Mouse (Mus musculus) brain, embryonic 14.5 days (tissue): ENCODE results near the gene Wdr70. TPM values are rescaled to one million over a fixed set of nuclear protein-coding genes. Genes with fewer than 3 reads are reported as not detected.

Experiments
- DNase-seq: peaks from one replicate; pipeline ENCODE4 v3.0.0-alpha.2; 2011; ENCODE audit warnings: low read depth
- CTCF ChIP-seq: fragments of 200-500 bp; IDR thresholded peaks from 2 replicates; pipeline ENCODE4 v1.5.1; 2012; ENCODE audit warnings: inconsistent platforms, mild to moderate bottlenecking, moderate library complexity, borderline replicate concordance; ENCODE audit not compliant: insufficient read depth, insufficient read length; ENCODE audit errors: extremely low read depth
- POLR2A ChIP-seq: fragments of 200-500 bp; IDR thresholded peaks from 2 replicates; pipeline ENCODE4 v1.6.1; 2012; ENCODE audit warnings: mild to moderate bottlenecking, inconsistent platforms, borderline replicate concordance; ENCODE audit not compliant: poor library complexity, insufficient read depth, insufficient read length, severe bottlenecking; ENCODE audit errors: extremely low read depth
- polyA plus RNA-seq: library from polyadenylated mRNA; depleted of rRNA; stranded (reverse); fragments of >200 nt; gene quantifications from 2 replicates; pipeline ENCODE4 v1.2.3, GENCODE M21; 2012

Gene Wdr70
- polyA plus RNA-seq, 1 experiment: 38.7 TPM

GRCm38 (mm10) chr15:7922291-7923037 lies 176.5 kb downstream of the Wdr70 start:
- peak; percentile 31 for DNase-seq
- no peak for TF ChIP-seq CTCF
- TF ChIP-seq POLR2A: no peak

- DNase-seq: no peak
- TF ChIP-seq CTCF: no peak
- TF ChIP-seq POLR2A: no peak
Observed at GRCm38 (mm10) chr15:7921124-7921523, 177.9 kb downstream of the Wdr70 start.

GRCm38 (mm10) chr15:7906491-7907035 lies 192.4 kb downstream of the Wdr70 start:
- TF ChIP-seq CTCF: no peak
- no peak for TF ChIP-seq POLR2A
- DNase-seq: peak; percentile 51

DNA sequence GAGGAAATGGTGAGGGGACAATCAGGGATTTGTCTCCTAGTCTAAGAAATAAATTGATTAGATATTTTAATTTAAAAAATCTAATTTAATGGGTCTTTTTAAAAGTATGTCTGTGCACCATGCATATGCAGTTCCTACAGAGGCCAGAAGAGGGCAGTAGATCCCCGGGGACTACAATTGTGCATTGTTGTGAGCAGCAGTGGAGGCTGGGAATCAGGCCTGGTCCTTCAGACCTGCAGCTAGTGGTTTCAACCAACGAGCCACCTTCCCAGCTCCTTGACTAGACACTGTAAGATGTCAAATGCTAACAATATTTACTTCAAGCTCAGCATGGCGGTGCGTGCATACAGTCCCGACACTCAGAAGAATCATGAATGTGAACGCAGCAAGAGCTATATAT lies 199.7 kb downstream of the Wdr70 start:
- no peak for DNase-seq
- TF ChIP-seq POLR2A: no peak
- TF ChIP-seq CTCF: peak; percentile 24; the same call in 1 of the 2 replicates

DNA sequence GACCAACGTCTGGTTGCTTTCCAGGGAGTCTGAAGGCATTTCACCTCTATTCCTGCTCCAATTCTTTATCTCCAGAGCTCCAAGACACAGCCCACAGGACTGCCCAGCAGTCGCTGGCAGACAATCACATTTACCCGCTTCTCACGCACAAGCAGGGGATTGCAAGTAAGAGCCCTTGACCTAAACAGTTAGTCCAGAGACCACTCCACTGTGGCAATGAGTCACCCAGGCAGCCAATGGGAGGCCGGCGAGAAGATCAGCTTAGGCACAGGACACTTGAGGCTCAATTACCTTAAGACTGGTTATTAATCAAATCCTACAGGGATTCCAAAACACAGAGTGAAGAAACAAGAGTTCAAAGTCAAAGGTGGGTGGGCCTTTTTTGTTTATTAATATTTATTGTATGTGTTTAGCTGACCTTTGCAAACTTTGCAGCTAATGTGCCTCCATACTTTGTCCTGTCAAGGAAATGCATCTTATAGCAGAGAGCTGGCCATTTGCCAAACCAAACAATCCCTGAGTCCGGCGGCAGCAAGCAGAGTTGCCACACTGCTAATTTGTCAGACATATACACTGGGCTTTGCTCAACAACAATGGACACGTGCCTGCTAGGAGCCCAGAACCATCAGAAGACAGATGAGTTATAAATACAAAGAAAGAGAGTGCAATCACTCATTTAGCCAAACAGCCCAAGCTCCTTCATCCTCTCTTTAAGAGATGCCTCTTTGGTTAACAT lies 207.3 kb downstream of the Wdr70 start:
- peak; percentile 46 for DNase-seq
- TF ChIP-seq CTCF: no peak

- DNase-seq: no peak
- TF ChIP-seq POLR2A (no peak), CTCF (no peak)
Observed at GRCm38 (mm10) chr15:7890286-7890685, 208.7 kb downstream of the Wdr70 start.

GRCm38 (mm10) chr15:7889362-7889674 lies 209.7 kb downstream of the Wdr70 start:
- DNase-seq: no peak
- no peak for TF ChIP-seq POLR2A
- TF ChIP-seq CTCF: no peak

GRCm38 (mm10) chr15:7888617-7889361 lies 210.2 kb downstream of the Wdr70 start:
- peak; percentile 47 for DNase-seq
- TF ChIP-seq POLR2A (no peak), CTCF (no peak)

DNA sequence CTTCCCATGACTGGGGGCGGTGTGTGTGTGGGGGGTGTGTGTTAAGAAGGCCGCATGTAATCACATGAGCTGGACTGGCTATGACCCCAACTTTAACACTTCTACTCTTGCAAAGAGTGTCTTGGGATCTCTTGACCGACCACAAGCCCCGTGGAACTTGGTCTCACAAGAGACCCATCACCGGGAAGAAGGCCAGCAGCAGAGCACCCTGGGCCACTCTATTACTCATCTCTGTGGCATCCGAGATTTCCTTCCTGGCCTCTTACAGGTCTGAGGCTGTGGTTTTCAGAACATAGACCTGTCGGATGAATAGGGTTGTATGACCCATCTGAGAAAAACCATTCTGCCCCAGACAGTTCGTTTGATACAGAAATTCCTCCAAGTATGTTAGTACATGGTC lies 212.4 kb downstream of the Wdr70 start:
- DNase-seq: no peak
- TF ChIP-seq POLR2A (no peak), CTCF (no peak)

- TF ChIP-seq POLR2A (no peak), CTCF (no peak)
- no peak for DNase-seq
Observed at GRCm38 (mm10) chr15:7885106-7885505, 213.9 kb downstream of the Wdr70 start.

DNA sequence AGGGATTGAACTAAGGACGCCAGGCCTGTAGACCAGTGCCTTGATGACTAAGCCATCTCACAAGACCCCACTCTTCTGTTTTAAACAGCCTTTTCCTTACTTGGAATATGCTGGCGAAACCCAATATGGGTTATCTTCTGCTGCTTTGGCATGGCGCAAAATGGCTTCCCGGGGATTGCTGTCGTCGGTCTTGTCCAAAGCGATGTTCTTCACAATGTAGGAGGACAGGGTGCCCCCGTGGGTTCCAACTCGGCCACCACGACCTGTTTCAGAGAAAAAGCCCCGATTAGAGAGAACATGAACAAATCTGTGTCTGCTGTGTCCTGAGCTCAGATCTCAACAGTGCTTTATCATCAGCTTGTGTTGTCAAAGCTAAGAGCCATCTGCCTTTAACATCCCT lies 214.8 kb downstream of the Wdr70 start:
- no peak for DNase-seq

DNA sequence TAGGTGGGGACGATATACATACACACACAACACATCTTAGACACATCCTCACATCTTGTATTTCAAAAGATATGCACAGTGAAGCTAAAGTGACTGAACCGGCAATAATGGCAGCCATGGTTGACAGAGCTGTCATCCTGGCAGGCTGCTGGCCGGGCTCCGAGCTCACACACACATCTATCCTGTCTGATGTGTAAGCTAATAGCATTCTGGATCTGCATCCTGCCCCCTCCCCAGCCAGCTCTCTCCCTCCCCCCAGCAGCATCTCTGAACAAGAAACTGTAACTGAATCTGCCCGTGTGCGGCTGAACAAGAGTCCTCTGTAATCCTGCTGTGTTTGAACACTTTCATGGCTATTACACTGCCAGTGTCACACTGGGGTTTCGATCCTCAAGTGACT lies 219.1 kb downstream of the Wdr70 start:
- no peak for TF ChIP-seq POLR2A
- no peak for TF ChIP-seq CTCF
- DNase-seq: peak; percentile 33

More for the DNA sequence above, 214.8 kb downstream of the Wdr70 start:
- TF ChIP-seq CTCF (no peak), POLR2A (no peak)
